Mouse (Mus musculus) megakaryocyte, adult 5-6 weeks (primary cell): ENCODE results near the gene Gm44805. TPM values are rescaled to one million over a fixed set of nuclear protein-coding genes. Genes with fewer than 3 reads are reported as not detected.

Source experiments
- ATAC-seq: 2 replicates; pipeline ENCODE4 v1.8.0; 2016; ENCODE audit warnings: mild to moderate bottlenecking, inconsistent platforms; ENCODE audit not compliant: poor library complexity, severe bottlenecking
- total RNA-seq, 2 experiments: library from RNA; stranded (forward) in 1 of 2; stranded (reverse) in 1 of 2; fragments of 153-499, 151-499 nt in 1 of 2; fragments of 221-1000, 200-1000 nt in 1 of 2; gene quantifications; 2 replicates each; pipeline versions ENCODE4 v1.2.3 to v1.2.4; 2015 to 2017

Gene Gm44805
- total RNA-seq, 2 experiments from 2014 or later: not detected

- peak; percentile 92 for ATAC-seq
These were observed 2.6 kb upstream of the Gm44805 start for GRCm38 (mm10) chr7:19683771-19684201.

GRCm38 (mm10) chr7:19682979-19683378 is 1.8 kb upstream of the Gm44805 start:
- ATAC-seq: no peak

GRCm38 (mm10) chr7:19680702-19681101 is 521 bp downstream of the Gm44805 start:
- ATAC-seq: no peak

GRCm38 (mm10) chr7:19678901-19679300 is 2.3 kb downstream of the Gm44805 start:
- ATAC-seq: no peak

GRCm38 (mm10) chr7:19677872-19678271 is 3.4 kb downstream of the Gm44805 start, which contains the start of gene Apoc2:
Gene Apoc2, minus strand, starts transcription at chr7:19677941.
- ATAC-seq: no peak

- peak; percentile 50 for ATAC-seq
These were observed 4.6 kb downstream of the Gm44805 start for GRCm38 (mm10) chr7:19676662-19677061.

GRCm38 (mm10) chr7:19675824-19676223 is 5.4 kb downstream of the Gm44805 start:
- peak; percentile 95 for ATAC-seq

GRCm38 (mm10) chr7:19673083-19673699 is 8.0 kb downstream of the Gm44805 start:
- ATAC-seq: no peak

- no peak for ATAC-seq
These were observed 9.7 kb downstream of the Gm44805 start for GRCm38 (mm10) chr7:19671511-19671910.

- ATAC-seq: peak; percentile 67
These were observed 12.1 kb downstream of the Gm44805 start for GRCm38 (mm10) chr7:19668947-19669721.

- ATAC-seq: no peak
These were observed 13.8 kb downstream of the Gm44805 start for GRCm38 (mm10) chr7:19667434-19667833.

GRCm38 (mm10) chr7:19666750-19667149 is 14.5 kb downstream of the Gm44805 start:
- no peak for ATAC-seq

- ATAC-seq: peak; percentile 82
These were observed 16.0 kb downstream of the Gm44805 start, which contains the start of gene Clptm1 for GRCm38 (mm10) chr7:19664955-19665841. Gene Clptm1, minus strand, starts transcription at chr7:19665033.

GRCm38 (mm10) chr7:19664455-19664954 is 16.7 kb downstream of the Gm44805 start:
- no peak for ATAC-seq

GRCm38 (mm10) chr7:19663940-19664339 is 17.3 kb downstream of the Gm44805 start:
- no peak for ATAC-seq

- ATAC-seq: no peak
These were observed 28.6 kb downstream of the Gm44805 start for GRCm38 (mm10) chr7:19652614-19653013.

- no peak for ATAC-seq
These were observed 30.0 kb downstream of the Gm44805 start for GRCm38 (mm10) chr7:19651063-19651786.

GRCm38 (mm10) chr7:19641223-19641622 is 40.0 kb downstream of the Gm44805 start:
- no peak for ATAC-seq

GRCm38 (mm10) chr7:19635074-19635827 is 46.0 kb downstream of the Gm44805 start:
- ATAC-seq: no peak
